Mouse (Mus musculus): Measurements from ENCODE around the gene Prpf8. TPM values are rescaled to one million over a fixed set of nuclear protein-coding genes. Genes with fewer than 3 reads are reported as not detected.

Gene Prpf8
- polyA plus RNA-seq, 1 experiment: 142 TPM

DNA sequence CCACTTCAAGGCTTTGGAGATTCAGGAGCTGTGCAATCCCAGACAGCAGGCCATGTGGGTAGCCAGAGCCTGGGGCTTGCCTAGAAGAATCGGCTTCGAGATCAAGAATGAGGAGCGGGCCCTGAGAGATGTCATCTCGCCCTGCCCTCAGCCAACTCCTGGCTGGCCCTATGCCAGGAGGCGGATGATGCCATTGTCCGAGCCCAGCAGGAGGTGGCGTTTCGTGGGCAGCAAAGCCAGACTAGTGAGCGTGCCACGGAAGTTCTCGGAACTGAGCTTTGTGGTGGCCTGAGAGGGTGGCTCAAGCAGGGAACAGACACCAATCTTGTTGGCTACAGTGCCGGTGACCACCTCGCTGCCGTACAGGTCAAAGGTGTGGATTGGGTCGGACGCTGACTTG is 45.0 kb upstream of the Prpf8 start:
- DNase-seq: no peak
- WGBS: 98% methylated on average over 16 of the region's 16 CpGs
- TF ChIP-seq CTCF (IDR thresholded peaks at IDR 0.05; ENCODE audit: borderline replicate concordance, control insufficient read depth, extremely low read depth, insufficient read depth, low read length, poor library complexity) (no peak), POLR2A (IDR thresholded peaks at IDR 0.05; ENCODE audit: control insufficient read depth, extremely low read depth, insufficient read depth, low read length, poor library complexity) (no peak)
- peaks cover 5% of the 10 kb centered on the region; the same call in 1 of the 2 replicates for H3K36me3 ChIP-seq (ENCODE audit: control insufficient read depth, insufficient read depth, low read length)
- H3K4me1 ChIP-seq (replicated peaks; ENCODE audit: control insufficient read depth, insufficient read depth, low read length): no peaks in the 10 kb centered on the region
- H3K27me3 ChIP-seq (ENCODE audit: control insufficient read depth, insufficient read depth, low read length): no peaks in the 10 kb centered on the region
- no peak overlapping the region for H3K27ac ChIP-seq (ENCODE audit: control insufficient read depth, insufficient read depth, low read length)
- H3K4me3 ChIP-seq (ENCODE audit: control insufficient read depth, insufficient read depth, low read length): no peak overlapping the region

DNA sequence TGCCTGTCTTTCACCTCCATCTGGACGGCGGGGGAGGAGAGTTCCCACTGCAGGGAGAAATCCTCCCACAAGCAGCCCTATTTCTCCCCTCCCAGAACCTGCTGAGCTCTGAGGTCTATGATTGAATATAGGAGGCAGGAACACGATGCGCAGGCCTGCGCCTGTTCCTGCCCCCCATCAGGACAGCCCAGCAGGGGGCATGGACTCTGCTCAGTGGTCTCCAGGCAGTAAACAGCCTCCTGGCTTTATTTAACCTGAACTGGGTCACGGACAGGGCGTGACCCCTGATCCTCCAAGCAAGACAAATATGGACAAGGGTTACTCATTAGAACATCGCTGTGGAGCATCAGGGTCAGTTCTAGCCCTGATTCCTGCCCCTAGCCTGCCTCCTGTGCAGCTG is 42.9 kb upstream of the Prpf8 start:
- Histone ChIP-seq H3K27ac (ENCODE audit: control insufficient read depth, insufficient read depth, low read length) (no peak overlapping the region), H3K4me1 (replicated peaks; ENCODE audit: control insufficient read depth, insufficient read depth, low read length) (no peaks in the 10 kb centered on the region), H3K27me3 (ENCODE audit: control insufficient read depth, insufficient read depth, low read length) (no peaks in the 10 kb centered on the region), H3K4me3 (ENCODE audit: control insufficient read depth, insufficient read depth, low read length) (no peak overlapping the region), H3K36me3 (ENCODE audit: control insufficient read depth, insufficient read depth, low read length) (peaks cover 20% of the 10 kb centered on the region)
- 95% methylated on average over 8 of the region's 8 CpGs for WGBS
- no peak for DNase-seq
- TF ChIP-seq POLR2A (IDR thresholded peaks at IDR 0.05; ENCODE audit: control insufficient read depth, extremely low read depth, insufficient read depth, low read length, poor library complexity) (no peak), CTCF (IDR thresholded peaks at IDR 0.05; ENCODE audit: borderline replicate concordance, control insufficient read depth, extremely low read depth, insufficient read depth, low read length, poor library complexity) (no peak)

DNA sequence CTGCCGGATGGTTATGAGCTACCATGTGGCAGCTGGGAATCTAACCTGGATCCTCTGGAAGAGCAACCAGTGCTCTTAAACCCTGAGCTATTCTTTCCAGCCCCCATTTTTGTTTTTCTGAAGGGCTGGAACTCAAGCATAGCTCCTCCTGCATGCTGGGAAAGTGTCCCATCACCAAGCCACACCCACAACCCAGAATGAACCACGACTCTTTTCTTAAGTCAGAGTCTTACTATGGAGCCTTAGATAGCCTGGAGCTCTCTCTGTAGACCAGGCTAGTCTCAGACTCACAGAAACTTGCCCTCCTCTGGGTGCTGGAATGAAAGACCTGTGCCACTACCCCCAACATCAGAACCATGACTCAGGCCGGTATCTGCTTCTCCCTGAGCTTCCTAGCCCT is 38.0 kb upstream of the Prpf8 start:
- no peak for DNase-seq
- Histone ChIP-seq H3K4me1 (replicated peaks; ENCODE audit: control insufficient read depth, insufficient read depth, low read length) (peaks cover 13% of the 10 kb centered on the region), H3K36me3 (ENCODE audit: control insufficient read depth, insufficient read depth, low read length) (peaks cover 18% of the 10 kb centered on the region), H3K27me3 (ENCODE audit: control insufficient read depth, insufficient read depth, low read length) (no peaks in the 10 kb centered on the region), H3K27ac (ENCODE audit: control insufficient read depth, insufficient read depth, low read length) (no peak overlapping the region), H3K4me3 (ENCODE audit: control insufficient read depth, insufficient read depth, low read length) (no peak overlapping the region)
- WGBS: 72% methylated on average over 3 of the region's 3 CpGs
- TF ChIP-seq POLR2A (IDR thresholded peaks at IDR 0.05; ENCODE audit: control insufficient read depth, extremely low read depth, insufficient read depth, low read length, poor library complexity) (no peak), CTCF (IDR thresholded peaks at IDR 0.05; ENCODE audit: borderline replicate concordance, control insufficient read depth, extremely low read depth, insufficient read depth, low read length, poor library complexity) (no peak)

DNA sequence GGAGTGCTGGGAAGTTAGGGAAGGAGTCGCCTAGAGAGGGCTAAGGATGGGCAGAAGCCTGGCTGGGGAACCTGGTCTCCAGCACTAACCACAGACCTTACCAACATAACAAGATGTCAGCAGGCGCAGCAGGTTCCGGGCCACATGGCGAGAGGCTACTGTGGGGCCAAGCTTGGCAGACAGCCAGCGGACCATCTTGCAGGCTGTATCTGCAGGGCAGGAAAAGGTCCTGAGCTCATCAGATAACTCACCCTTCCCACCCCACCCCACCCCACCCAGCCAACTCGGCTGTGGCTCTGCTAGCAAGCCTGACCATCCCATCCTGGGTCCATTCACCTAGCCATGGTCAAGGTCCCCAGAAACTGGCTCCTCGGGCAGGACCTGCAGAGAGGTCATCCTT is 36.9 kb upstream of the Prpf8 start:
- no peaks in the 10 kb centered on the region for H3K27me3 ChIP-seq (ENCODE audit: control insufficient read depth, insufficient read depth, low read length)
- no peak for TF ChIP-seq POLR2A (IDR thresholded peaks at IDR 0.05; ENCODE audit: control insufficient read depth, extremely low read depth, insufficient read depth, low read length, poor library complexity)
- no peak for TF ChIP-seq CTCF (IDR thresholded peaks at IDR 0.05; ENCODE audit: borderline replicate concordance, control insufficient read depth, extremely low read depth, insufficient read depth, low read length, poor library complexity)
- H3K4me1 ChIP-seq (replicated peaks; ENCODE audit: control insufficient read depth, insufficient read depth, low read length): peaks cover 20% of the 10 kb centered on the region
- no peak for DNase-seq
- peaks cover 18% of the 10 kb centered on the region for H3K36me3 ChIP-seq (ENCODE audit: control insufficient read depth, insufficient read depth, low read length)
- no peak overlapping the region for H3K4me3 ChIP-seq (ENCODE audit: control insufficient read depth, insufficient read depth, low read length)
- no peak overlapping the region for H3K27ac ChIP-seq (ENCODE audit: control insufficient read depth, insufficient read depth, low read length)
- 86% methylated on average over 7 of the region's 7 CpGs for WGBS

DNA sequence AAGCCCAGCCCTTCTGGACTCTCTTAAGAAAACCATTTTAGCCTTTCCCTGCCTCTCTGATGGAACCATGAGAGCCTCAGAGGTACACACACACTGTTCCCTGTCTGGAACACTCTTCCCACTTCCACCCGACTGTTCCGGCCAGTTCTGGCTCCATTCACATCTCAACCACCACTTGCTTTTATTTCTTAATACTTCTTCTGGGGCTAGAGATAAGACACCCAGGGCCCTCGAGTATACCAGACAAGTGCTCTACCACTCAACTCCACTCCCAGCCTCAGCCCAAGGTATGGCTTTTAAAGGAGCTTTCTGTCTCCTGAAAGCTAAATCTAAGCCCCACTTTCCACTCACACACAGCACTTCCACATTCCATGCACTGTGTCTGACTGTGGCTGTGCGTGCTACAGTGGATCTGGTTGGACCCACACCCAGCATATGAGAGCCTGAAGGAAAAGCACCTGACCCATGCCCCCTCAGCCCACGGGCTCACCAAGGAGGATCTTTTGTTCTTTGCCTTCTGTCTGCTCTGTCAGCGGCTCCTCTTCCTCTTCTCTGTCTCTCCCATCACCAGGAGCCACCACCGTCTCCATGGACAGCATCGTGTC is 36.2 kb upstream of the Prpf8 start:
- no peaks in the 10 kb centered on the region for H3K27me3 ChIP-seq (ENCODE audit: control insufficient read depth, insufficient read depth, low read length)
- 87% methylated on average over 8 of the region's 8 CpGs for WGBS
- peaks cover 18% of the 10 kb centered on the region for H3K36me3 ChIP-seq (ENCODE audit: control insufficient read depth, insufficient read depth, low read length)
- no peak for DNase-seq
- no peak for TF ChIP-seq CTCF (IDR thresholded peaks at IDR 0.05; ENCODE audit: borderline replicate concordance, control insufficient read depth, extremely low read depth, insufficient read depth, low read length, poor library complexity)
- TF ChIP-seq POLR2A (IDR thresholded peaks at IDR 0.05; ENCODE audit: control insufficient read depth, extremely low read depth, insufficient read depth, low read length, poor library complexity): no peak
- peaks cover 27% of the 10 kb centered on the region for H3K4me1 ChIP-seq (replicated peaks; ENCODE audit: control insufficient read depth, insufficient read depth, low read length)
- no peak overlapping the region for H3K4me3 ChIP-seq (ENCODE audit: control insufficient read depth, insufficient read depth, low read length)
- H3K27ac ChIP-seq (ENCODE audit: control insufficient read depth, insufficient read depth, low read length): no peak overlapping the region

DNA sequence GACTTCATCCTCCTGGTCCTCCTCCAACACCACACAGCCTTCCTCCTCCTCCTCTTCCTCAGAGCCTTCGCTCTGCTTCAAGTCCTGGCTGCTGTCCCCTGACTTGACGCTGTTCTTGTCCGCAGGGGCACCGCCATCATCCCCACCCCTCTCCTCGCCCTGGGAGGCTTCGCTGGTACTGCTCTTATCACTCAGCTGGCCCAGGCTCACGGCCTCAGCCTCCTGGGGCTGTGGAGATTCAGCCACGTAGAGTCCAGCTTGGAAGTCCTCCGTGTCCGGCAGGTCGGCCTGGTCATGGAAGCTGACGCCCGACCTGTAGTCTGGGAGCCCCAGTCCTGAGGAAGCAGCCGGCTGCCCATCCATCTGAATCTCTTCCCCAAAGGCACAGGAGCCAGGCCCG is 35.7 kb upstream of the Prpf8 start:
- H3K27ac ChIP-seq (ENCODE audit: control insufficient read depth, insufficient read depth, low read length): no peak overlapping the region
- no peak for DNase-seq
- H3K4me3 ChIP-seq (ENCODE audit: control insufficient read depth, insufficient read depth, low read length): no peak overlapping the region
- H3K4me1 ChIP-seq (replicated peaks; ENCODE audit: control insufficient read depth, insufficient read depth, low read length): peaks cover 32% of the 10 kb centered on the region
- H3K36me3 ChIP-seq (ENCODE audit: control insufficient read depth, insufficient read depth, low read length): peaks cover 18% of the 10 kb centered on the region
- H3K27me3 ChIP-seq (ENCODE audit: control insufficient read depth, insufficient read depth, low read length): no peaks in the 10 kb centered on the region
- 97% methylated on average over 15 of the region's 15 CpGs for WGBS
- no peak for TF ChIP-seq POLR2A (IDR thresholded peaks at IDR 0.05; ENCODE audit: control insufficient read depth, extremely low read depth, insufficient read depth, low read length, poor library complexity)
- TF ChIP-seq CTCF (IDR thresholded peaks at IDR 0.05; ENCODE audit: borderline replicate concordance, control insufficient read depth, extremely low read depth, insufficient read depth, low read length, poor library complexity): no peak

DNA sequence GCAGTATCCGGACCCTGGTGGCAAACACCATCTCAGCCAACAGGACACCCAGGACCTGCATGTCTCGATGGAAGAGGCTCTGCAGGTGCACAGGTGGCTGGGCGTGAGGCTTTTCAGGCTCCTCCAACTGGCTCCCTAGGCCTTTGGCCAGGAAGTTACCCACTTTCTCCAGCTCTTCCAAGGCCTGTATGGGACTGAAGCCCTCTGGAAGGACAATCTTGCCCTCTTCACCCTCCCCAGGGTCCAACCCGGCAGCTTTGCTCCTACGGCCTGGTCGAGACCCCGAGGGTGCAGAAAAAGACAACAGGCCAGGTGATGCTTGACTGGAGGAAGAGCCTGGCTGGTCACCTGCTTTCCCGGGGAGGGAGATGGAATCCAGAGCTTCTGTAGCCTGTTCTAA is 34.5 kb upstream of the Prpf8 start:
- DNase-seq: no peak
- Histone ChIP-seq H3K4me1 (replicated peaks; ENCODE audit: control insufficient read depth, insufficient read depth, low read length) (peaks cover 41% of the 10 kb centered on the region), H3K27ac (ENCODE audit: control insufficient read depth, insufficient read depth, low read length) (no peak overlapping the region), H3K36me3 (ENCODE audit: control insufficient read depth, insufficient read depth, low read length) (peaks cover 18% of the 10 kb centered on the region), H3K4me3 (ENCODE audit: control insufficient read depth, insufficient read depth, low read length) (no peak overlapping the region), H3K27me3 (ENCODE audit: control insufficient read depth, insufficient read depth, low read length) (no peaks in the 10 kb centered on the region)
- TF ChIP-seq POLR2A (IDR thresholded peaks at IDR 0.05; ENCODE audit: control insufficient read depth, extremely low read depth, insufficient read depth, low read length, poor library complexity): no peak
- TF ChIP-seq CTCF (IDR thresholded peaks at IDR 0.05; ENCODE audit: borderline replicate concordance, control insufficient read depth, extremely low read depth, insufficient read depth, low read length, poor library complexity): no peak
- WGBS: 98% methylated on average over 8 of the region's 8 CpGs

All from thymus, adult 2 months (tissue).